ENCODE assay signal across 9 mouse cellular contexts in genomic region chr9:102241546-102241945, GRCm38 (mm10).
"Had no signal": no experiment of that assay in that cellular context is flagged by ENCODE, and none has a peak within 500 bp of the region (broad histone marks: within the 10 kb centered on the region; RNA-seq: fewer than 3 reads in every experiment).

No protein-coding gene starts in this region.

- DNase-seq: kidney, postnatal 36 days; layer of hippocampus, adult 9-11 months; layer of hippocampus, postnatal 36 days; liver; lung, adult 2 months; lung, postnatal 36 days; right cerebral cortex, adult 18-20 months; right cerebral cortex, postnatal 25 days; thymus, postnatal 4 days had no signal
